Mouse (Mus musculus): ENCODE measurements around the gene Hba-a2. TPM values are rescaled to one million over a fixed set of nuclear protein-coding genes. Genes with fewer than 3 reads are reported as not detected.
"Not testable (repeated sequence)": the region's sequence is repeated elsewhere in the genome, so short reads cannot be mapped to it uniquely, and the experiment has no call there.

Gene Hba-a2
- total RNA-seq, 2 experiments from 2014 or later, result 253 to 450 TPM

- DNase-seq (ENCODE audit: low spot score in 2 of 2); H3K27ac ChIP-seq; H3K4me3 ChIP-seq: not testable (repeated sequence)
- TF ChIP-seq CTCF (conservative IDR thresholded peaks at IDR 0.05), result peak; percentile 57
Observed at GRCm38 (mm10) chr11:32285887-32286286, 10.4 kb upstream of the Hba-a2 start.

- peak; percentile 85 for TF ChIP-seq CTCF (conservative IDR thresholded peaks at IDR 0.05)
Observed at GRCm38 (mm10) chr11:32286695-32287492, 9.4 kb upstream of the Hba-a2 start, which contains the start of gene Hbq1b. Gene Hbq1b, plus strand, starts transcription at chr11:32286965.

GRCm38 (mm10) chr11:32287493-32287825, 8.8 kb upstream of the Hba-a2 start:
- no peak for TF ChIP-seq CTCF (conservative IDR thresholded peaks at IDR 0.05)
- DNase-seq (ENCODE audit: low spot score in 2 of 2), result no peak
- no peak overlapping the region; the same call in 1 of the 2 replicates for H3K4me3 ChIP-seq
- no peak overlapping the region for H3K27ac ChIP-seq

More at GRCm38 (mm10) chr11:32286695-32287492, 9.4 kb upstream of the Hba-a2 start, which contains the start of gene Hbq1b:
- peak within 1 kb of the TSS; percentile 53 for H3K4me3 ChIP-seq
- not testable (repeated sequence) for H3K27ac ChIP-seq
- DNase-seq (ENCODE audit: low spot score in 2 of 2), result peak; percentile 76 to 80

DNA sequence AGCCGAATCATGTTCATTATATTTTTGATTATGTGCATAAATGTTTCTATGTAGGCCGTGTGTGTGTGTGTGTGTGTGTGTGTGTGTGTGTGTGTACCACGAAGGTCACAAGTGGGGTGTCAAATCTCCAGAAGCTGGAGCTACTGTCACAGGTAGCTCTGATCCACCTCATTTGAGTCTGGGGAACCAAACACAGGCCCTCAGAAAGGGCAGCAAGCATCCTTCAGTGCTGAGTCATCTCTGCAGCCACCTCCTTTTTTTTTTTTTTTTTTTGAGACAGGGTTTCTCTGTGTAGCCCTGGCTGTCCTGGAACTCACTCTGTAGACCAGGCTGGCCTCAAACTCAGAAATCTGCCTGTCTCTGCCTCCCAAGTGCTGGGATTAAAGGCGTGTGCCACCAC, 3.5 kb upstream of the Hba-a2 start:
- H3K4me3 ChIP-seq; DNase-seq (ENCODE audit: low spot score in 2 of 2); H3K27ac ChIP-seq: not testable (repeated sequence)

GRCm38 (mm10) chr11:32293479-32293878, 2.8 kb upstream of the Hba-a2 start:
- H3K4me3 ChIP-seq; H3K27ac ChIP-seq; DNase-seq (ENCODE audit: low spot score in 2 of 2): not testable (repeated sequence)

DNA sequence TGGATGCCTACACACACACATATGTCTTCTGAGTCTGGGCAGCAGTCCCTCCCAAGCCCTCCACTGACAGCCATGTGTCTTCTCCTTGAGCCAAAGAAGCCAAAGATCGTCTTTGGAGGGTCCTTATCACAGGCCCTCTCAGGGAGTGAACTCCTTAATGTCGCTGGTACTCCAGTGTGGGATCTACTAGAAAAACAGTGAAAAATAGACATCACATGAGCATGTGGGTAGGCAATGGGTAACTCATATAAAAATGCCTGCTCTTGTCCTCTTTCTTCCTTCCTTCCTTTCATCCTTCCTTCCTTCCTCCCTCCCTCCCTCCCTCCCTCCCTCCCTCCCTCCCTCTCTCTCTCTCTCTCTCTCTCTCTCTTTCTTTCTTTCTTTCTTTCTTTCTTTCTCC, 1.1 kb downstream of the Hba-a2 start:
- not testable (repeated sequence) for H3K27ac ChIP-seq; DNase-seq (ENCODE audit: low spot score in 2 of 2); H3K4me3 ChIP-seq

GRCm38 (mm10) chr11:32297866-32298531, 1.7 kb downstream of the Hba-a2 start:
- H3K4me3 ChIP-seq, result no peak overlapping the region
- no peak for DNase-seq (ENCODE audit: low spot score in 2 of 2)
- H3K27ac ChIP-seq, result no peak overlapping the region
- TF ChIP-seq CTCF (conservative IDR thresholded peaks at IDR 0.05), result no peak

- H3K4me3 ChIP-seq, result no peak overlapping the region
- no peak overlapping the region for H3K27ac ChIP-seq
- no peak for DNase-seq (ENCODE audit: low spot score in 2 of 2)
- no peak for TF ChIP-seq CTCF (conservative IDR thresholded peaks at IDR 0.05)
Observed at GRCm38 (mm10) chr11:32298532-32298918, 2.2 kb downstream of the Hba-a2 start.

DNA sequence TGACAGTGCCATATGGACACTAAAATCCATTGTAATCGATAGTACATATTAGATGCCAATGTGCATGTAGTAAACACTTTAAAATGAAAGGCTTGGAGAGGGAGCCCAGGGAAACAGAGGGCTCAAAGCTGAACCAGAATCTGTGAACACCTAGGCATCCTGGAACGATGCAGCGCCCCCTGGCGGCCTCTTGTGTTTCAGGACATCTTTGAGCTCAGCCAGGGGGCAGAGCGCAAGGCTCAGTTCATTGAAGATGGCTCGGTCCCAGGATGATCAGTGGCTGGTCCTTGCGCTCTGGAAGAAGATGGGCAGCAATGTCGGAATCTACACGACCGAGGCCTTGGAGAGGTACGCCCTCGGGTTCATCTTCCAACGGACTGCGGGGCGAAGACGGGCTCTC, 3.6 kb downstream of the Hba-a2 start, which contains the start of gene Hbq1a:
Gene Hbq1a, plus strand, starts transcription at position 205 of the 400 bp plus-strand sequence.
- DNase-seq (ENCODE audit: low spot score in 2 of 2), result peak; percentile 53 to 71
- H3K4me3 ChIP-seq, result peak within 1 kb of the TSS; percentile 18; the same call in 1 of the 2 replicates
- TF ChIP-seq CTCF (conservative IDR thresholded peaks at IDR 0.05), result peak; percentile 86
- H3K27ac ChIP-seq, result not testable (repeated sequence)

DNA sequence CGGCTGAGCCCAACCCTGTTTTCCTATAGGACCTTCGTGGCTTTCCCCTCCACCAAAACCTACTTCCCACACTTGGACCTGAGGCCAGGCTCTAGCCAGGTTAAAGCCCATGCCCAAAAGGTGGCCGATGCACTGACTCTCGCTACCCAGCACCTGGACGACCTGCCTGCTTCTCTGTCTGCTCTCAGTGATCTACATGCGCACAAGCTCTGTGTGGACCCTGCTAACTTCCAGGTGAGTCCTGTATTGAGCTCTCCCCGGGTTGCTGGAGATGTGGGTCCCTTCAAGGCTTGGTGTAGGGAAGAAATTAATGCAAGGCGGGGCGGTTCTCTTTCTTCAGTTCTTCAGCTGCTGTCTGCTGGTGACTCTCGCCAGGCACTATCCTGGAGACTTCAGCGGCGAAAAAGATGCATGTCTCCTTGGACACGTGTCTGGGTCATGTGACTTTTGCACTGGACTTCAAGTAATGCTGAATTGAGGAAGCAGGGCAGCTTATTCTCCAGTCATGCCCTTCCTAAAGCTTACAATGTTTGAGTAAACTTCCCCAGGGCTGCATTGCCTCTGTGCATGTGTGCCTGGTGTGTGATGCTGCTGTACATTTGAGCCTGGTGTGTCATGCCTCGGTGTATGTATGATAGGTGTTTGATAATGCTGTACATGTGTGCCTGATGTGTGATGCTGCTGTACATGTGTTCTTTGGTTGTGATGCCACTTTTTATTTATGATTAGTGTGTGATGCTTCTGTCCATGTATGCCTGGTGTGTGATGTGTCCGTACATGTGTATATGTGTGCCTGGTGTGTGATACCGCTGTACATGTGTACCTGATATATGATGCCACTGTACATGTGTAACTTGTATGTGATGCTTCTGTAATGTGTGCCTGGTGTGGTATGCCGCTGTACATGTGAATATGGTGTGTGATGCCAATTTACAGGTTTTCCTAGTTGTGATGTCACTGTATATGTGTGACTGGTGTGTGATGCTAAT, 4.3 kb downstream of the Hba-a2 start:
- H3K4me3 ChIP-seq, result peak overlapping the region; percentile 18; the same call in 1 of the 2 replicates
- H3K27ac ChIP-seq, result no peak overlapping the region
- no peak for TF ChIP-seq CTCF (conservative IDR thresholded peaks at IDR 0.05)
- no peak for DNase-seq (ENCODE audit: low spot score in 2 of 2)

DNA sequence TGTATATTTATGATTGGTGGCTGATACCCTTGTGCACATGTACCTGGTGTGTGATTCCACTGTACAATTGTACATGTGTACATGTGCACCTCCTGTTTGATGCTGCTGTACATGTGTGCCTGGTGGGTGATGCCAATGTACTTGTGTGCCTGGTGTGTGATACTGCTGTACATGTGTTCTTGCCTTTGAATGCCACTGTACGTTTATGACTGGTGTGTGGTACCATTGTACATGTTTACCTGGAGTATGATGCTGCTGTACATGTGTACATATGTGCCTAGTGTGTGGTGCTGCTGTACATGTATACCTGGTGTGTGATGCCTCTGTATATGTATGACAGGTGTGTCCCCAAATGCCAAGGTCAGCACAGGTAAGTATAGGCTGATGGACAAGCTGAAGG, 5.2 kb downstream of the Hba-a2 start:
- DNase-seq (ENCODE audit: low spot score in 2 of 2), result no peak
- Histone ChIP-seq H3K27ac (no peak overlapping the region), H3K4me3 (no peak overlapping the region)
- no peak for TF ChIP-seq CTCF (conservative IDR thresholded peaks at IDR 0.05)

DNA sequence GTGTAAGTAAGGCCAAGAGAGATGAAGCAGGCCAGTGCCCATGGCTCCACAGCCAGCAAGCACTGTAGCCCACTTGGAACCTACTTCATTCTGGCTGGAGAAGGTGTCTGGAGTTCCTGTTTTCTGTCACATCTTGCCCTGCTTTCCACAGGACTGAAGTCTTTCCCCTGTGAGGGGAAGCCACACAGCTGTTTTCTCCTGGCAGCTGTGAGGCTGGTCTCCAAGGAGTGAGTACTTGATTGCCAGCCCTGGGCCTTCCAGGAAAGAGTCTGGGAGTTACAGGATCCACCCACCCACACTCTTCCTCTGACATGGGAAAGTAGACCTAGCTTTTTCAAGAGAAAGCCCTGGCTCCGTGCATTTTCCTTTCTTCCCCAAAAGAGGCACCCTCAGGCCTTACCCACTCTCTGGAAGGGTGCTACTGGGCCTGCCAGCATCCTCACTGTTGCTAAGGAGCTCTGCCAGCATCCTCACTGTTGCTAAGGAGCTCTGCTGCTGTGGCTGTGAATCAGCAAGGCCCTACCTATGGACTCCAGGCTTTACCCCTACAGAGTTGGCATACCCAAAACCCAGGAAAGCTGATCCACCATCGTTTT, 6.6 kb downstream of the Hba-a2 start:
- H3K27ac ChIP-seq, result peak overlapping the region; percentile 57; the same call in 1 of the 2 replicates

More for the DNA sequence above, 6.6 kb downstream of the Hba-a2 start:
- H3K4me3 ChIP-seq, result no peak overlapping the region
- peak; percentile 21 to 45 for DNase-seq (ENCODE audit: low spot score in 2 of 2)
- no peak for TF ChIP-seq CTCF (conservative IDR thresholded peaks at IDR 0.05)
